Mouse (Mus musculus) kidney, postnatal 0 days (tissue): ENCODE measurements around the gene Tacc3. TPM values are rescaled to one million over a fixed set of nuclear protein-coding genes. Genes with fewer than 3 reads are reported as not detected.

ENCODE experiments used
- ATAC-seq: fragments of 200-750 bp; cut with Nextera tagmentation; replicated peaks from 2 replicates; pipeline ENCODE4 v1.8.0; 2017; ENCODE audit warnings: low read depth, moderate number of reproducible peaks, moderate TSS enrichment, moderate library complexity; ENCODE audit not compliant: low FRiP score
- DNase-seq: peaks from one replicate; pipeline ENCODE4 v3.0.0-alpha.2; 2016; ENCODE audit warnings: low spot score
- H3K27ac ChIP-seq: fragments of 300-500 bp; sonication (generic); 2 replicates; pipeline ENCODE4 v1.5.1; 2014; ENCODE audit warnings: mild to moderate bottlenecking
- H3K27me3 ChIP-seq: fragments of 300-500 bp; sonication (generic); 2 replicates; pipeline ENCODE4 v1.6.1; 2014; ENCODE audit warnings: low read length, mixed read lengths; ENCODE audit not compliant: insufficient read depth
- H3K36me3 ChIP-seq: fragments of 300-500 bp; sonication (generic); 2 replicates; pipeline ENCODE4 v1.6.1; 2014; ENCODE audit warnings: low read length, mixed read lengths; ENCODE audit not compliant: insufficient read depth
- H3K4me1 ChIP-seq: fragments of 300-500 bp; sonication (generic); replicated peaks from 2 replicates; pipeline ENCODE4 v1.6.1; 2014; ENCODE audit warnings: antibody characterized with exemption, low read length, mixed read lengths; ENCODE audit not compliant: insufficient read depth
- H3K4me2 ChIP-seq: fragments of 300-500 bp; sonication (generic); 2 replicates; pipeline ENCODE4 v1.6.1; 2014; ENCODE audit warnings: mild to moderate bottlenecking, low read length, moderate library complexity, mixed read lengths
- H3K4me3 ChIP-seq: fragments of 300-500 bp; sonication (generic); replicated peaks from 2 replicates; pipeline ENCODE4 v1.5.1; 2014; ENCODE audit warnings: low read depth, low read length
- H3K9ac ChIP-seq: fragments of 300-500 bp; sonication (generic); 2 replicates; pipeline ENCODE4 v1.6.1; 2014; ENCODE audit warnings: low read depth, low read length
- H3K9me3 ChIP-seq: fragments of 300-500 bp; sonication (generic); replicated peaks from 2 replicates; pipeline ENCODE4 v1.6.1; 2016; ENCODE audit warnings: low read length, inconsistent platforms, mixed read lengths
- CTCF ChIP-seq: IDR thresholded peaks from 2 replicates; pipeline ENCODE4 v1.5.1; 2016; ENCODE audit warnings: antibody characterized with exemption, low read depth, mild to moderate bottlenecking, moderate library complexity
- WGBS: fragments of 180-500 bp; shearing (Covaris S2); extraction: QIAGEN DNeasy Blood & Tissue Kit; methylation state at CpG from one replicate; pipeline ENCODE4 v1.1.7; 2014; 5-methylcytosine and 5-hydroxymethylcytosine counted together
- polyA plus RNA-seq: library from polyadenylated mRNA; unstranded; fragments of >200 nt; fragmentation: Nextera tagmentation; extraction: Ambion mirVana; gene quantifications from 2 replicates; pipeline ENCODE4 v1.2.1, GENCODE M21; 2015

The Tacc3 gene
- polyA plus RNA-seq, 1 experiment from 2014 or later = 74.3 TPM

GRCm38 (mm10) chr5:33721541-33722265 lies 63.8 kb downstream of the Tacc3 start, which contains the start of gene Fgfr3:
TSS of gene Fgfr3 (plus strand) at chr5:33721674.
- H3K4me1 ChIP-seq = peaks cover 28% of the 10 kb centered on the region
- ATAC-seq (peak; percentile 49), DNase-seq (peak; percentile 81)
- peak within 1 kb of the TSS; percentile 76 for H3K9ac ChIP-seq
- H3K27ac ChIP-seq = peak within 1 kb of the TSS; percentile 79
- peak within 1 kb of the TSS; percentile 99 for H3K4me2 ChIP-seq
- WGBS = under 1% methylated on average over 55 of the region's 73 CpGs
- no peaks in the 10 kb centered on the region for H3K36me3 ChIP-seq
- peak within 1 kb of the TSS; percentile 78 for H3K4me3 ChIP-seq
- H3K27me3 ChIP-seq = no peaks in the 10 kb centered on the region
- peak; percentile 38; the same call in 1 of the 2 replicates for TF ChIP-seq CTCF
- no peaks in the 10 kb centered on the region for H3K9me3 ChIP-seq

DNA sequence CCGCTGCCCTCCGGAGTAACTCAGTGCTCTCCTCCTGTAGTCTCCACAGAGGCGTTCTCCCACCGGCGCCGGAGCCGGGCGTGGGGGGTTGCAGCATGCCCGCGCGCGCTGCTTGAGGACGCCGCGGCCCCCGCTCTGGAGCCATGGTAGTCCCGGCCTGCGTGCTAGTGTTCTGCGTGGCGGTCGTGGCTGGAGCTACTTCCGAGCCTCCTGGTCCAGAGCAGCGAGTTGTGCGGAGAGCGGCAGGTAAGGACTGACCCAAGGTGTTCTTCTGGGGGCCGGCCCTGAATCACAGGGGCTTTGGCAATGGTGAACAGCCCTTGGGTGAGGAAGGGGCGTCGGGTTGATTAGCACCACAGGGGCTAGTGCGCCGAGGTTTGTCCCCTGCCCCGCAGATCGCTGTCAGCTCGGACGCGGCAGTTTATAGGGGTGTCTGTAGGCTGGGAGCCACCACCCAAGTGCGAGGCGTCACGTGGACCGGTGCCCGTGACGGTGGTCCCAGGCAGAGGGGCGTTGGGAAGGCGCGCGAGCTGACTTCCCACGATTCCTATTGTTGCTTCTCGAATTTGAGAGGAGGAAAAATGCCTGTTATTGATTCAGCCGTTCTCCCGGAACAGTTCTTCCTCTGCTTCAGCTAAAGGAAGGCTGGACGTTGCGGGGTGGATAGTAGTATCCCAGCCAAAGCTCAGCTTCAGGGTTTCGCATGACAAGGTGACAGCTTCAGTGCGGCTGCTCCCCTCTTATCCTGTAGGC lies 64.5 kb downstream of the Tacc3 start:
- no peaks in the 10 kb centered on the region for H3K27me3 ChIP-seq
- peak; percentile 65 for DNase-seq

DNA sequence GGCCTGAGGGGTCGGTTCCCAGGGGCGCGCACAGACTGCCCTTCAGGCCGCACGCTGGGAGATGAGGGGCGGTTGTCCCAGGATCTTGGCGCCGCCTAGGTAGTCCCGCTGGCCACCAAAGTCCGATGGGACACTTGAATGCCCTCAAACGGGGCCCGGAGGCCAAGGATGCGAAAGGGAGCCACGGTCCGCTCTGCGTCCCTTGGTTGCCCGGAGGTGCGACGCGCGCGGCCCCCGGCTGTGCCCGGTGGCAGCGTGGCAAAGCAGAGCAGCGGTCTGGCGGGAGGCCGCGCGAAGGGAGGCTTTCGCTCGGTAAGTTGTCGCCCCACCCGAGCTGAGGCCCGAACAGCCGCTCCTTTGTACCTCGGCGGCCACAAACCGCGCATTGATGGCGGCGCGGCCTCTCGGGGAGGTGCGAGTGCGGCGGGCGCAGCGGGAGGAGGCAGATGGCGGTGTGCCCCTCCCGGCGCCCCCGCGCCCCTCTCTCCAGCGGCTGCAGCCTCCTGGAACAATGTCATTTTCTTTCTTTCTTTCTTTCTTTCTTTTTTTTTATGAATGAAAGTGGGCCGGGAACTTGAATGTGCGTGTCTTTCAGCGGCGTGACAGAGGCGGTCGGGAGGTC lies 65.2 kb downstream of the Tacc3 start:
- under 1% methylated on average over 60 of the region's 61 CpGs for WGBS
- ATAC-seq (no peak), DNase-seq (no peak)
- H3K27me3 ChIP-seq = no peaks in the 10 kb centered on the region
- peak overlapping the region; percentile 99 for H3K4me2 ChIP-seq
- H3K27ac ChIP-seq = peak overlapping the region; percentile 80
- peak overlapping the region; percentile 78 for H3K4me3 ChIP-seq
- H3K9me3 ChIP-seq = no peaks in the 10 kb centered on the region
- no peaks in the 10 kb centered on the region for H3K36me3 ChIP-seq
- peak overlapping the region; percentile 76 for H3K9ac ChIP-seq
- TF ChIP-seq CTCF = peak; percentile 24; the same call in 1 of the 2 replicates
- H3K4me1 ChIP-seq = peaks cover 28% of the 10 kb centered on the region

More for the DNA sequence above, 64.5 kb downstream of the Tacc3 start:
- H3K9ac ChIP-seq = peak overlapping the region; percentile 76
- H3K27ac ChIP-seq = peak overlapping the region; percentile 80
- no peak for TF ChIP-seq CTCF
- no peak for ATAC-seq
- peaks cover 28% of the 10 kb centered on the region for H3K4me1 ChIP-seq
- H3K4me3 ChIP-seq = peak overlapping the region; percentile 78
- H3K9me3 ChIP-seq = no peaks in the 10 kb centered on the region
- H3K4me2 ChIP-seq = peak overlapping the region; percentile 99
- H3K36me3 ChIP-seq = no peaks in the 10 kb centered on the region
- under 1% methylated on average over 53 of the region's 53 CpGs for WGBS

DNA sequence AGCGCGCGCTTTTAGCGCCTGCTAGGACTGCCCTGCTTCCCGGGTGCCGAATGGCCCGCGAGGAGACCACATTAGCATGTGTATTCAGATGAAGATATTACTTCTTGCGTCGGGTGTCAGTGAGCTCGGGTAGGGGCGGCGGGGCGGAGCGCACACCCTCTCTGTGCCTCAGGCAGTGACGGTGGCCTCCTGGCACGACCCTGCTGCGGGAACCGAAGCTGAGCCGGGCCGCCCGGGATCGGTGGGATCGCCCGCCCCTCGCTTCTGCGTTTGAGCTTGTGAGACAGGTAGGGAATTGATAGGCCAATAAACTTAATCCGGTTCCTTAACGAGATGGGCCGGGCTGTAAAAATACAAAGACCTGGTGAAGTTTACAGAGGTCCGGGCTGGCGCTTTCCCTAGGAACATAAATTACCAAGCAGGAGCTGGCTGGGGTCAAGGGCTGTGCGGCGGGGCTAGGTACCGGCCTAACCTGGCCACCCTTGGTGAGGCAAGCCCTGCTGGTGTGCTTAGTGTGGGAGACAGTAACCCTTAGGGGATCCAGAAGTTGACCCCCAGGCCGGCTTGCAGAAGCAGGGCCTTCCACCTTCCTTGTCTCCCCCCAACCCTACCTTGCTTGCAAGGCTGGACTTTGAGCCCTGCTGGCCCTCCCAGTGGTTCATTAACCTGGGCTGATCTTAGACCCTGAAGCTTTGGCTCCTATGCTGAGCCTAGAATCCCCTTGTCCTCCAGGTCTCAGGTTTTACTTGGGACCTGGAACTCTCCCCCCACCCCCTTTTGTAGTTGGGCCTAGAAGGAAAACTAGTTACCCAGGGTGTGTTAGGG lies 65.9 kb downstream of the Tacc3 start:
- 9% methylated on average over 36 of the region's 36 CpGs for WGBS
- Histone ChIP-seq H3K27ac (peak overlapping the region; percentile 80), H3K4me1 (peaks cover 28% of the 10 kb centered on the region), H3K27me3 (no peaks in the 10 kb centered on the region), H3K9me3 (no peaks in the 10 kb centered on the region), H3K4me2 (peak overlapping the region; percentile 99), H3K4me3 (peak overlapping the region; percentile 78), H3K9ac (peak overlapping the region; percentile 76), H3K36me3 (no peaks in the 10 kb centered on the region)
- ATAC-seq (peak; percentile 57), DNase-seq (no peak)
- TF ChIP-seq CTCF = no peak

- TF ChIP-seq CTCF = peak; percentile 23; the same call in 1 of the 2 replicates
- H3K4me3 ChIP-seq = no peak overlapping the region
These were observed 68.2 kb downstream of the Tacc3 start for GRCm38 (mm10) chr5:33726081-33726647.

More at GRCm38 (mm10) chr5:33726081-33726647, 68.2 kb downstream of the Tacc3 start:
- Histone ChIP-seq H3K9ac (no peak overlapping the region), H3K27ac (no peak overlapping the region), H3K27me3 (no peaks in the 10 kb centered on the region), H3K9me3 (no peaks in the 10 kb centered on the region), H3K4me2 (no peak overlapping the region), H3K36me3 (peaks cover 4% of the 10 kb centered on the region; the same call in 1 of the 2 replicates), H3K4me1 (peaks cover 23% of the 10 kb centered on the region)
- DNase-seq (peak; percentile 27), ATAC-seq (no peak)
- 76% methylated on average over 7 of the region's 7 CpGs for WGBS
